ENCODE assay signal across 8 mouse cellular contexts in the genomic region with DNA sequence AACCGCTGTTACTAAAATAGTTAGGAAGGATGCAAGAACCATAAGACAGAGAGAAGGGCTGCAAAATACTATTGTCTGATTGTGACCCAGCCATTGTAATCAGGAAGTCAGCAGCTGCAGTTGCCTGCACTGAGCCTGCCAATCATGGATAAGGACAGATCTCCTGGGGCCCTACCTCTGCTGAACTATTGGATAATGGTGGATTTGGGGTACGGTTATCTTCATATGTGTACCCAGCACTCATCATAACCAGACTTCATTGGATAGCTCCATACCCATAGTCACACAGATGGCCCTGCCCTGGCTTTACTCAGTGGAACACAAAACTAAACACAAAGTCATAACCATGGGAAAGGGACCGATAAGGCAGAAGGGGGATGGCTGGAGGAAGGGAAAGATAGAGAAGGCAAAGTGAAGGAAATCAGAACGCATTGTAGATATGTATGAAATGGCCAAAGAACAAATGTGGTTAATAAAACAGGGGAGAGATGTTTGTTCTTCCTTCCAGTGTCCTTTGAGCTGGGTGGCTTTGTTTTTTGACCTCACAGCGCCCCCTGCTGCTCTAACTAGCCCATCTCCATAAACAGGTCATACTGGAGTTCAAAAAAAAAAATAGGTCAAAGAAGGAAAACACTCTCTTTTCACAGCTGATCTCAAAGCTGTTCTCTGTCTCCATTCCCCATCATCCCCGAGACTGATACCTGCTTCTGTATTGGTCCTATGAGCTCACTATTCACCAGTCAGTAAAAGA.
DNase-seq lines count a peak whose midpoint lies in the region; ATAC-seq lines count a peak whose summit lies in the region.

No protein-coding gene starts in this region.

- peak; percentile 58 for DNase-seq in A20 (ENCODE audit: low read depth, low spot score)
- DNase-seq in T-cell, adult 2 months (ENCODE audit: low spot score) = peak; percentile 51
- DNase-seq in cerebellum, postnatal 4 days (ENCODE audit: low spot score in 2 of 2) = peak; percentile 34 to 79
- peak; percentile 83 for DNase-seq in heart, embryonic 10.5 days (ENCODE audit: low spot score)
- DNase-seq in kidney, postnatal 36 days = peak; percentile 69 to 91
- DNase-seq in right cerebral cortex, postnatal 14 days = peak; percentile 49
- peak; percentile 83 for DNase-seq in urinary bladder, postnatal 25 days (ENCODE audit: low spot score)

- no peaks in the 10 kb centered on the region for H3K36me3 ChIP-seq in heart, embryonic 10.5 days
- no peaks in the 10 kb centered on the region for H3K36me3 ChIP-seq in liver, embryonic 16.5 days (ENCODE audit: control insufficient read depth, insufficient read depth)

- H3K4me3 ChIP-seq in heart, embryonic 10.5 days = no peak overlapping the region
- H3K4me3 ChIP-seq in liver, embryonic 16.5 days (ENCODE audit: low read depth, low read length) = no peak overlapping the region

- ATAC-seq in liver, embryonic 16.5 days (ENCODE audit: low read depth) = peak; percentile 94

- H3K4me1 ChIP-seq in heart, embryonic 10.5 days = peaks cover 17% of the 10 kb centered on the region
- peaks cover 20% of the 10 kb centered on the region for H3K4me1 ChIP-seq in liver, embryonic 16.5 days (ENCODE audit: control insufficient read depth, low read depth, low read length)

- H3K27ac ChIP-seq in heart, embryonic 10.5 days = no peak overlapping the region; the same call in 1 of the 2 replicates
- peak overlapping the region; percentile 47; the same call in 1 of the 2 replicates for H3K27ac ChIP-seq in liver, embryonic 16.5 days (ENCODE audit: low read length)

- no peaks in the 10 kb centered on the region for H3K27me3 ChIP-seq in heart, embryonic 10.5 days (ENCODE audit: insufficient read depth, poor library complexity, severe bottlenecking)
- no peaks in the 10 kb centered on the region for H3K27me3 ChIP-seq in liver, embryonic 16.5 days (ENCODE audit: control insufficient read depth, insufficient read depth, low read depth, low read length)

- no peaks in the 10 kb centered on the region for H3K9me3 ChIP-seq in heart, embryonic 10.5 days
- H3K9me3 ChIP-seq in liver, embryonic 16.5 days (replicated peaks; ENCODE audit: control insufficient read depth, low read length) = no peaks in the 10 kb centered on the region

- H3K4me2 ChIP-seq in liver, embryonic 16.5 days (ENCODE audit: low read depth, low read length) = no peak overlapping the region; the same call in 1 of the 2 replicates

- WGBS in heart, embryonic 10.5 days = 40% methylated on average over 6 of the region's 6 CpGs
- 15% methylated on average over 6 of the region's 6 CpGs for WGBS in liver, embryonic 16.5 days (ENCODE audit: insufficient replicate concordance)

- H3K9ac ChIP-seq in liver, embryonic 16.5 days (ENCODE audit: low read depth, low read length) = no peak overlapping the region
